Mouse (Mus musculus): Measurements from ENCODE around the gene Mapkap1. TPM values are rescaled to one million over a fixed set of nuclear protein-coding genes. Genes with fewer than 3 reads are reported as not detected.
"Not testable (repeated sequence)": the region's sequence is repeated elsewhere in the genome, so short reads cannot be mapped to it uniquely, and the experiment has no call there.

Gene Mapkap1
- total and polyA plus RNA-seq, 3 experiments, result 39.4 to 45.8 (median 40.7) TPM

GRCm38 (mm10) chr2:34425573-34426223 is 19.1 kb downstream of the Mapkap1 start:
- peaks cover 5 to 34% of the 10 kb centered on the region in 2 experiments for H3K36me3 ChIP-seq (replicated peaks in 1 of 2; ENCODE audit: control insufficient read depth in 1 of 2, insufficient read depth in 1 of 2, low read length in 1 of 2)
- H3K4me1 ChIP-seq (ENCODE audit: control insufficient read depth in 1 of 2, insufficient read depth in 2 of 2), result no peaks in the 10 kb centered on the region
- no peak for DNase-seq (ENCODE audit: extremely low read depth)
- TF ChIP-seq ZMIZ1 (IDR thresholded peaks at IDR 0.05; ENCODE audit: low read depth, low read length) (no peak), USF1 (IDR thresholded peaks at IDR 0.05; ENCODE audit: low read depth, low read length) (no peak), RAD21 (IDR thresholded peaks at IDR 0.05; ENCODE audit: low read depth, low read length) (no peak), ELF1 (IDR thresholded peaks at IDR 0.05; ENCODE audit: low read depth, low read length) (no peak), NRF1 (IDR thresholded peaks at IDR 0.05; ENCODE audit: low read depth, low read length) (no peak), SIN3A (IDR thresholded peaks at IDR 0.05; ENCODE audit: low read length) (no peak), RCOR1 (conservative IDR thresholded peaks at IDR 0.05; ENCODE audit: low read depth, low read length) (no peak), TCF12 (IDR thresholded peaks at IDR 0.05; ENCODE audit: low read depth, low read length) (no peak)
- dilution Hi-C loops (cut with MboI; ENCODE audit: extremely low pct_ligation_motif_present, extremely low pct_unique_long_range_greater_than_20kb, low sequenced_read_pairs), result no loop called here
- no peak overlapping the region for H3K27ac ChIP-seq (ENCODE audit: insufficient read depth, low read depth)
- no peak overlapping the region for H3K4me3 ChIP-seq (replicated peaks in 1 of 3; ENCODE audit: low read depth in 2 of 3, low read length in 2 of 3, poor library complexity in 1 of 3)
- no peak overlapping the region for H3K9ac ChIP-seq (ENCODE audit: insufficient read depth, low read depth)
- H3K79me2 ChIP-seq (replicated peaks; ENCODE audit: control insufficient read depth, extremely low read depth, insufficient read depth, poor library complexity, severe bottlenecking), result no peaks in the 10 kb centered on the region; the same call in 1 of the 2 replicates
- no peaks in the 10 kb centered on the region for H3K27me3 ChIP-seq (replicated peaks)
- H3K9me3 ChIP-seq (replicated peaks; ENCODE audit: low read length), result peaks cover 8% of the 10 kb centered on the region
- no peak overlapping the region for H3K4me2 ChIP-seq (ENCODE audit: insufficient read depth, low read depth, poor library complexity, severe bottlenecking)
- in situ Hi-C loops (cut with MboI; ENCODE audit: low pct_ligation_motif_present, low pct_unique_long_range_greater_than_20kb, low sequenced_read_pairs), result no loop called here

GRCm38 (mm10) chr2:34430663-34431062 is 24.1 kb downstream of the Mapkap1 start:
- no peak overlapping the region for H3K9ac ChIP-seq (ENCODE audit: insufficient read depth, low read depth)
- in situ Hi-C loops (cut with MboI; ENCODE audit: low pct_ligation_motif_present, low pct_unique_long_range_greater_than_20kb, low sequenced_read_pairs), result no loop called here
- no peak for DNase-seq (ENCODE audit: extremely low read depth)
- dilution Hi-C loops (cut with MboI; ENCODE audit: extremely low pct_ligation_motif_present, extremely low pct_unique_long_range_greater_than_20kb, low sequenced_read_pairs), result no loop called here
- no peak overlapping the region for H3K4me2 ChIP-seq (ENCODE audit: insufficient read depth, low read depth, poor library complexity, severe bottlenecking)
- no peak overlapping the region for H3K4me3 ChIP-seq (replicated peaks in 1 of 3; ENCODE audit: low read depth in 2 of 3, low read length in 2 of 3, poor library complexity in 1 of 3)
- TF ChIP-seq MAZ (IDR thresholded peaks at IDR 0.05; ENCODE audit: low read depth, low read length) (no peak), MAFK (IDR thresholded peaks at IDR 0.05; ENCODE audit: insufficient replicate concordance, low read length) (no peak)
- H3K27me3 ChIP-seq (replicated peaks), result no peaks in the 10 kb centered on the region
- no peaks in the 10 kb centered on the region for H3K9me3 ChIP-seq (replicated peaks; ENCODE audit: low read length)
- H3K79me2 ChIP-seq (replicated peaks; ENCODE audit: control insufficient read depth, extremely low read depth, insufficient read depth, poor library complexity, severe bottlenecking), result no peaks in the 10 kb centered on the region
- peaks cover 0 to 22% of the 10 kb centered on the region in 2 experiments for H3K36me3 ChIP-seq (replicated peaks in 1 of 2; ENCODE audit: control insufficient read depth in 1 of 2, insufficient read depth in 1 of 2, low read length in 1 of 2)
- H3K27ac ChIP-seq (ENCODE audit: insufficient read depth, low read depth), result no peak overlapping the region
- H3K4me1 ChIP-seq (ENCODE audit: control insufficient read depth in 1 of 2, insufficient read depth in 2 of 2), result no peaks in the 10 kb centered on the region

GRCm38 (mm10) chr2:34431701-34432372 is 25.3 kb downstream of the Mapkap1 start:
- DNase-seq (ENCODE audit: extremely low read depth), result no peak
- Histone ChIP-seq H3K9ac (ENCODE audit: insufficient read depth, low read depth) (no peak overlapping the region), H3K27ac (ENCODE audit: insufficient read depth, low read depth) (no peak overlapping the region), H3K36me3 (replicated peaks in 1 of 2; ENCODE audit: control insufficient read depth in 1 of 2, insufficient read depth in 1 of 2, low read length in 1 of 2) (peaks cover 2 to 30% of the 10 kb centered on the region in 2 experiments), H3K4me2 (ENCODE audit: insufficient read depth, low read depth, poor library complexity, severe bottlenecking) (no peak overlapping the region), H3K4me1 (ENCODE audit: control insufficient read depth in 1 of 2, insufficient read depth in 2 of 2) (no peaks in the 10 kb centered on the region), H3K27me3 (replicated peaks) (no peaks in the 10 kb centered on the region), H3K9me3 (replicated peaks; ENCODE audit: low read length) (no peaks in the 10 kb centered on the region), H3K4me3 (replicated peaks in 1 of 3; ENCODE audit: low read depth in 2 of 3, low read length in 2 of 3, poor library complexity in 1 of 3) (no peak overlapping the region), H3K79me2 (replicated peaks; ENCODE audit: control insufficient read depth, extremely low read depth, insufficient read depth, poor library complexity, severe bottlenecking) (no peaks in the 10 kb centered on the region)
- in situ Hi-C loops (cut with MboI; ENCODE audit: low pct_ligation_motif_present, low pct_unique_long_range_greater_than_20kb, low sequenced_read_pairs) (no loop called here), dilution Hi-C loops (cut with MboI; ENCODE audit: extremely low pct_ligation_motif_present, extremely low pct_unique_long_range_greater_than_20kb, low sequenced_read_pairs) (no loop called here)
- TF ChIP-seq POLR2AphosphoS2 (IDR thresholded peaks at IDR 0.05; ENCODE audit: low read depth, low read length), result no peak

- H3K79me2 ChIP-seq (replicated peaks; ENCODE audit: control insufficient read depth, extremely low read depth, insufficient read depth, poor library complexity, severe bottlenecking); H3K9ac ChIP-seq (ENCODE audit: insufficient read depth, low read depth); H3K4me1 ChIP-seq (ENCODE audit: control insufficient read depth in 1 of 2, insufficient read depth in 2 of 2); dilution Hi-C loops (cut with MboI; ENCODE audit: extremely low pct_ligation_motif_present, extremely low pct_unique_long_range_greater_than_20kb, low sequenced_read_pairs); H3K4me3 ChIP-seq (replicated peaks in 1 of 3; ENCODE audit: low read depth in 2 of 3, low read length in 2 of 3, poor library complexity in 1 of 3); H3K27me3 ChIP-seq (replicated peaks); DNase-seq (ENCODE audit: extremely low read depth); H3K9me3 ChIP-seq (replicated peaks; ENCODE audit: low read length); H3K4me2 ChIP-seq (ENCODE audit: insufficient read depth, low read depth, poor library complexity, severe bottlenecking); H3K27ac ChIP-seq (ENCODE audit: insufficient read depth, low read depth); in situ Hi-C loops (cut with MboI; ENCODE audit: low pct_ligation_motif_present, low pct_unique_long_range_greater_than_20kb, low sequenced_read_pairs): not testable (repeated sequence)
- peaks cover 7 to 39% of the 10 kb centered on the region in 2 experiments for H3K36me3 ChIP-seq (replicated peaks in 1 of 2; ENCODE audit: control insufficient read depth in 1 of 2, insufficient read depth in 1 of 2, low read length in 1 of 2)
Observed at GRCm38 (mm10) chr2:34432887-34433286, 26.3 kb downstream of the Mapkap1 start.

Measured in CH12.LX (cell line).